Comparison of ENCODE assay signal across 8 mouse cellular contexts in the genomic region with DNA sequence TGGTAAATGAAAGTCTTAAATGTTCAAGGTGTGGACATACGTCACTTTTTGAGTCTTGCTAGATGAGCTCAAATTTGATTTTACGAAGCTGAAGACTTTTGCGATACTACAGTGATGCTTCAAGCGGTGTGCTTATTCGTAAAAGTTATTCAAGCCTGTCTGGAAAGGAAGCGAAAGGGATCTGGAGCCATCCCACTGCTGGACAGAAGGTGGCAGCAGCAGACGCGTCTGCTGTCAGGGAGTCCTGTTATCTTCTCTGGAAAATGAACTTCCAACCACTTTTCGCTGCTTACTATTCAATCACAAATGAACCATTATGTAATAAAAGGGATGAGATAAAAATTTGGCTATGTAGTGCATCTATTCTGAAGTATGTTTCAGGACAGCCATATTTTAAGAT.
DNase-seq lines count a peak whose midpoint lies in the region; ATAC-seq lines count a peak whose summit lies in the region.

No protein-coding gene starts in this region.

- DNase-seq in gastrocnemius, postnatal 10 days = peak; percentile 22
- DNase-seq in gastrocnemius, adult 8-10 months (ENCODE audit: low spot score in 2 of 2) = no peak
- DNase-seq in ZHBTc4 (ENCODE audit: low read depth, low spot score) = peak; percentile 59
- peak; percentile 37 for DNase-seq in embryo, embryonic 9.5 days (ENCODE audit: extremely low spot score)
- DNase-seq in kidney, adult 8-10 months = peak; percentile 6 to 45
- DNase-seq in left cerebral cortex, postnatal 4 days = peak; percentile 55
- DNase-seq in spleen, adult 12 weeks (ENCODE audit: low spot score) = no peak

- no peaks in the 10 kb centered on the region for H3K36me3 ChIP-seq in neural tube, embryonic 15.5 days

- no peaks in the 10 kb centered on the region for H3K9me3 ChIP-seq in neural tube, embryonic 15.5 days (replicated peaks)

- no peaks in the 10 kb centered on the region for H3K27me3 ChIP-seq in neural tube, embryonic 15.5 days (replicated peaks)

- H3K4me2 ChIP-seq in neural tube, embryonic 15.5 days = no peak overlapping the region

- peak; percentile 75; the same call in 1 of the 2 replicates for ATAC-seq in neural tube, embryonic 15.5 days (ENCODE audit: low FRiP score)

- 0 out of 2 replicates have a peak, but pooled peaks cover 2% of the 10 kb centered on the region for H3K4me1 ChIP-seq in neural tube, embryonic 15.5 days

- H3K4me3 ChIP-seq in neural tube, embryonic 15.5 days (replicated peaks) = no peak overlapping the region

- 29% methylated on average over 9 of the region's 9 CpGs for WGBS in neural tube, embryonic 15.5 days

- no peak overlapping the region for H3K27ac ChIP-seq in neural tube, embryonic 15.5 days (replicated peaks)

- intact Hi-C loops in left cerebral cortex, postnatal 4 days (cut with DNase I) = loop anchor here (5.0 to 10.0 kb wide), 3 partner anchors 341 to 881 kb away; a partner anchor contains a TSS

- no peak overlapping the region for H3K9ac ChIP-seq in neural tube, embryonic 15.5 days (replicated peaks)

Comparison
In these comparisons a context has a peak if more than half of its experiments do, and no peak if none do; other contexts are left out.
1. DNase-seq: peak in gastrocnemius, postnatal 10 days (single experiment), ZHBTc4 (single experiment), embryo, embryonic 9.5 days (single experiment), kidney, adult 8-10 months (2 of 2) and left cerebral cortex, postnatal 4 days (single experiment); none in gastrocnemius, adult 8-10 months (0 of 2) and spleen, adult 12 weeks (single experiment).